Mouse (Mus musculus) urinary bladder, postnatal 25 days (tissue): ENCODE results near the gene Vmn2r58.
"Not testable (repeated sequence)": the region's sequence is repeated elsewhere in the genome, so short reads cannot be mapped to it uniquely, and the experiment has no call there.

Experiments
- DNase-seq: peaks from one replicate; pipeline ENCODE4 v3.0.0; 2022; ENCODE audit warnings: low spot score

The Vmn2r58 gene

GRCm38 (mm10) chr7:41872612-41873011 is at the start of gene Vmn2r58:
Vmn2r58 (minus strand) TSS chr7:41872712.
- DNase-seq = not testable (repeated sequence)
